Mouse (Mus musculus) heart, embryonic 12.5 days (tissue): Measurements from ENCODE around the gene Gpr152. TPM values are rescaled to one million over a fixed set of nuclear protein-coding genes. Genes with fewer than 3 reads are reported as not detected.
A peak's percentile ranks its signal among the peaks of the same experiment; 100 is the strongest.

Source experiments
- ATAC-seq: fragments of 200-750 bp; cut with Nextera tagmentation; 2 replicates; pipeline ENCODE4 v1.8.0; 2017; ENCODE audit warnings: moderate TSS enrichment, moderate library complexity; ENCODE audit not compliant: insufficient number of reproducible peaks, low FRiP score
- H3K27ac ChIP-seq: fragments of 300-500 bp; sonication (generic); 2 replicates; pipeline ENCODE4 v1.5.1; 2016; ENCODE audit warnings: mild to moderate bottlenecking, moderate library complexity; ENCODE audit not compliant: poor library complexity, severe bottlenecking
- H3K27me3 ChIP-seq: fragments of 300-500 bp; sonication (generic); replicated peaks from 2 replicates; pipeline ENCODE4 v1.6.1; 2016; ENCODE audit warnings: mild to moderate bottlenecking, moderate library complexity
- H3K36me3 ChIP-seq: fragments of 300-500 bp; sonication (generic); 2 replicates; pipeline ENCODE4 v1.6.1; 2016; ENCODE audit warnings: mild to moderate bottlenecking, moderate library complexity
- H3K4me1 ChIP-seq: fragments of 300-500 bp; sonication (generic); replicated peaks from 2 replicates; pipeline ENCODE4 v1.6.1; 2016; ENCODE audit warnings: mild to moderate bottlenecking
- H3K4me2 ChIP-seq: fragments of 300-500 bp; sonication (generic); 2 replicates; pipeline ENCODE4 v1.6.1; 2016; ENCODE audit warnings: mild to moderate bottlenecking, moderate library complexity
- H3K4me3 ChIP-seq: fragments of 300-500 bp; sonication (generic); 2 replicates; pipeline ENCODE4 v1.5.1; 2016; ENCODE audit warnings: mild to moderate bottlenecking
- H3K9ac ChIP-seq: fragments of 300-500 bp; sonication (generic); 2 replicates; pipeline ENCODE4 v1.6.1; 2016; ENCODE audit warnings: mild to moderate bottlenecking, moderate library complexity
- H3K9me3 ChIP-seq: fragments of 300-500 bp; sonication (generic); replicated peaks from 2 replicates; pipeline ENCODE4 v1.6.1; 2016; ENCODE audit warnings: mild to moderate bottlenecking, moderate library complexity
- WGBS: fragments of 180-500 bp; shearing (Covaris S2); methylation state at CpG from one replicate; pipeline ENCODE4 v1.1.7; 2016; 5-methylcytosine and 5-hydroxymethylcytosine counted together
- polyA plus RNA-seq: library from polyadenylated mRNA; unstranded; fragments of >200 nt; fragmentation: Nextera tagmentation; extraction: Ambion mirVana; gene quantifications from 2 replicates; pipeline ENCODE4 v1.2.1, GENCODE M21; 2016

Gpr152 gene
- polyA plus RNA-seq, result not detected in 2 replicates

GRCm38 (mm10) chr19:4139446-4139845, at the start of gene Gpr152:
Gene Gpr152, plus strand, starts transcription at chr19:4139787.
- H3K9ac ChIP-seq, result 0 out of 2 replicates have a peak within 1 kb of the TSS, but pooled peaks have one; percentile 18
- H3K9me3 ChIP-seq, result no peaks in the 10 kb centered on the region
- H3K27me3 ChIP-seq, result peaks cover 8% of the 10 kb centered on the region
- no peaks in the 10 kb centered on the region for H3K36me3 ChIP-seq
- WGBS, result 58% methylated on average over 2 of the region's 2 CpGs
- no peak within 1 kb of the TSS for H3K4me2 ChIP-seq
- H3K4me1 ChIP-seq, result no peaks in the 10 kb centered on the region
- H3K27ac ChIP-seq, result no peak within 1 kb of the TSS
- no peak for ATAC-seq
- no peak within 1 kb of the TSS for H3K4me3 ChIP-seq

- Histone ChIP-seq H3K9me3 (no peaks in the 10 kb centered on the region), H3K27me3 (peaks cover 33% of the 10 kb centered on the region; the same call in 1 of the 2 replicates), H3K4me2 (no peak overlapping the region), H3K36me3 (no peaks in the 10 kb centered on the region), H3K4me3 (no peak overlapping the region), H3K4me1 (no peaks in the 10 kb centered on the region), H3K9ac (no peak overlapping the region), H3K27ac (no peak overlapping the region)
- no peak for ATAC-seq
- 75% methylated on average over 3 of the region's 3 CpGs for WGBS
These were observed 49.1 kb upstream of the Gpr152 start for GRCm38 (mm10) chr19:4090446-4090845.

GRCm38 (mm10) chr19:4091383-4091782, 48.2 kb upstream of the Gpr152 start:
- H3K36me3 ChIP-seq, result no peaks in the 10 kb centered on the region
- no peak overlapping the region for H3K27ac ChIP-seq
- peaks cover 24% of the 10 kb centered on the region; the same call in 1 of the 2 replicates for H3K27me3 ChIP-seq
- H3K4me2 ChIP-seq, result no peak overlapping the region
- no peak overlapping the region for H3K4me3 ChIP-seq
- H3K9ac ChIP-seq, result no peak overlapping the region
- H3K9me3 ChIP-seq, result no peaks in the 10 kb centered on the region
- H3K4me1 ChIP-seq, result 0 out of 2 replicates have a peak, but pooled peaks cover 3% of the 10 kb centered on the region
- 47% methylated on average over 2 of the region's 2 CpGs for WGBS
- ATAC-seq, result no peak

GRCm38 (mm10) chr19:4092750-4093149, 46.8 kb upstream of the Gpr152 start:
- ATAC-seq, result no peak

GRCm38 (mm10) chr19:4093772-4094171, 45.8 kb upstream of the Gpr152 start:
- Histone ChIP-seq H3K27me3 (peaks cover 16% of the 10 kb centered on the region; the same call in 1 of the 2 replicates), H3K36me3 (no peaks in the 10 kb centered on the region), H3K9me3 (no peaks in the 10 kb centered on the region), H3K9ac (0 out of 2 replicates have a peak overlapping the region, but pooled peaks have one; percentile 3), H3K27ac (no peak overlapping the region), H3K4me1 (peaks cover 18% of the 10 kb centered on the region), H3K4me3 (no peak overlapping the region), H3K4me2 (no peak overlapping the region)
- ATAC-seq, result no peak
- 64% methylated on average over 7 of the region's 7 CpGs for WGBS

More at GRCm38 (mm10) chr19:4092750-4093149, 46.8 kb upstream of the Gpr152 start:
- H3K4me1 ChIP-seq, result peaks cover 9% of the 10 kb centered on the region
- no peak overlapping the region for H3K4me2 ChIP-seq
- peaks cover 23% of the 10 kb centered on the region; the same call in 1 of the 2 replicates for H3K27me3 ChIP-seq
- H3K36me3 ChIP-seq, result no peaks in the 10 kb centered on the region
- H3K9ac ChIP-seq, result no peak overlapping the region
- no peaks in the 10 kb centered on the region for H3K9me3 ChIP-seq
- no peak overlapping the region for H3K27ac ChIP-seq
- 86% methylated on average over 3 of the region's 3 CpGs for WGBS
- no peak overlapping the region for H3K4me3 ChIP-seq

GRCm38 (mm10) chr19:4094348-4094747, 45.2 kb upstream of the Gpr152 start:
- Histone ChIP-seq H3K4me2 (no peak overlapping the region), H3K4me1 (peaks cover 23% of the 10 kb centered on the region), H3K36me3 (no peaks in the 10 kb centered on the region), H3K9me3 (no peaks in the 10 kb centered on the region), H3K4me3 (no peak overlapping the region), H3K9ac (no peak overlapping the region), H3K27ac (no peak overlapping the region), H3K27me3 (peaks cover 10% of the 10 kb centered on the region; the same call in 1 of the 2 replicates)
- no peak for ATAC-seq
- 79% methylated on average over 3 of the region's 3 CpGs for WGBS

- 0 out of 2 replicates have a peak, but pooled peaks cover 7% of the 10 kb centered on the region for H3K27me3 ChIP-seq
- no peak overlapping the region for H3K27ac ChIP-seq
- no peaks in the 10 kb centered on the region for H3K9me3 ChIP-seq
- H3K9ac ChIP-seq, result no peak overlapping the region
- H3K4me1 ChIP-seq, result peaks cover 28% of the 10 kb centered on the region
- H3K36me3 ChIP-seq, result no peaks in the 10 kb centered on the region
- WGBS, result 71% methylated on average over 5 of the region's 5 CpGs
- no peak overlapping the region for H3K4me3 ChIP-seq
- no peak overlapping the region for H3K4me2 ChIP-seq
- no peak for ATAC-seq
These were observed 44.7 kb upstream of the Gpr152 start for GRCm38 (mm10) chr19:4094774-4095303.

- Histone ChIP-seq H3K4me2 (no peak overlapping the region), H3K4me3 (no peak overlapping the region)
These were observed 43.8 kb upstream of the Gpr152 start for GRCm38 (mm10) chr19:4095802-4096201.

GRCm38 (mm10) chr19:4096642-4097440, 42.7 kb upstream of the Gpr152 start, which contains the start of gene Cdk2ap2:
Gene Cdk2ap2, plus strand, starts transcription at chr19:4097182.
- Histone ChIP-seq H3K9ac (peak within 1 kb of the TSS; percentile 76), H3K4me1 (peaks cover 41% of the 10 kb centered on the region)
- ATAC-seq, result peak; percentile 96

More at GRCm38 (mm10) chr19:4095802-4096201, 43.8 kb upstream of the Gpr152 start:
- H3K9me3 ChIP-seq, result no peaks in the 10 kb centered on the region
- H3K27ac ChIP-seq, result no peak overlapping the region
- H3K9ac ChIP-seq, result no peak overlapping the region
- H3K4me1 ChIP-seq, result peaks cover 36% of the 10 kb centered on the region
- H3K27me3 ChIP-seq, result peaks cover 14% of the 10 kb centered on the region
- ATAC-seq, result no peak
- WGBS, result 68% methylated on average over 3 of the region's 3 CpGs
- no peaks in the 10 kb centered on the region for H3K36me3 ChIP-seq

GRCm38 (mm10) chr19:4097441-4097825, 42.2 kb upstream of the Gpr152 start:
- Histone ChIP-seq H3K9ac (peak overlapping the region; percentile 66), H3K27me3 (peaks cover 30% of the 10 kb centered on the region), H3K4me1 (peaks cover 41% of the 10 kb centered on the region), H3K27ac (peak overlapping the region; percentile 78), H3K9me3 (no peaks in the 10 kb centered on the region), H3K36me3 (no peaks in the 10 kb centered on the region), H3K4me3 (peak overlapping the region; percentile 69), H3K4me2 (peak overlapping the region; percentile 74)
- under 1% methylated on average over 21 of the region's 21 CpGs for WGBS
- peak; percentile 76 for ATAC-seq

More at GRCm38 (mm10) chr19:4096642-4097440, 42.7 kb upstream of the Gpr152 start, which contains the start of gene Cdk2ap2:
- peak within 1 kb of the TSS; percentile 69 for H3K4me3 ChIP-seq
- H3K27me3 ChIP-seq, result peaks cover 25% of the 10 kb centered on the region
- under 1% methylated on average over 65 of the region's 65 CpGs for WGBS
- no peaks in the 10 kb centered on the region for H3K36me3 ChIP-seq
- no peaks in the 10 kb centered on the region for H3K9me3 ChIP-seq
- peak within 1 kb of the TSS; percentile 78 for H3K27ac ChIP-seq
- H3K4me2 ChIP-seq, result peak within 1 kb of the TSS; percentile 74

GRCm38 (mm10) chr19:4098426-4098825, 41.2 kb upstream of the Gpr152 start:
- Histone ChIP-seq H3K4me3 (no peak overlapping the region), H3K36me3 (peaks cover 6% of the 10 kb centered on the region; the same call in 1 of the 2 replicates), H3K9me3 (no peaks in the 10 kb centered on the region), H3K4me2 (peak overlapping the region; percentile 74; the same call in 1 of the 2 replicates), H3K27me3 (peaks cover 39% of the 10 kb centered on the region), H3K27ac (no peak overlapping the region), H3K4me1 (peaks cover 41% of the 10 kb centered on the region), H3K9ac (no peak overlapping the region)
- WGBS, result 90% methylated on average over 13 of the region's 13 CpGs
- ATAC-seq, result no peak
